Mouse (Mus musculus): ENCODE data around the gene Npc1l1.

Gene Npc1l1

DNA sequence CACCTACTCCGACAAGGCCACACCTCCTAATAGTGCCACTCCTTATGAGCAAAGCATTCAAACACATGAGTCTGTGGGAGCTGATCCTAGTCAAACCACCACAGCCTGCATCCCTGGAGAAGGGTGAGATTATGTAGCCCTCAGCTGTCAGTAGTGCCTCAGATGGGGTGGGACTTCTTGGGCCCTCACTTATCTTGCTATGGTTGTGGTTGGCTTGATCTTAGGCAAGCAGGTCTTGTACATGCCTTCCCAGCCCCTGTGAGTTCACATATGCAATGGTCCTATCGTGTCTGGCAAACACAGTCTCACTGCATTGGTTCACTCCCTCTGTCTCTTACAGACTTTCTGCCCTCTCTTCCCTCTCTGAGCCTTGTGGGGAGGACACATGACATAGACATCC is 22.9 kb downstream of the Npc1l1 start:
- DNase-seq (ENCODE audit: low spot score), result no peak

DNA sequence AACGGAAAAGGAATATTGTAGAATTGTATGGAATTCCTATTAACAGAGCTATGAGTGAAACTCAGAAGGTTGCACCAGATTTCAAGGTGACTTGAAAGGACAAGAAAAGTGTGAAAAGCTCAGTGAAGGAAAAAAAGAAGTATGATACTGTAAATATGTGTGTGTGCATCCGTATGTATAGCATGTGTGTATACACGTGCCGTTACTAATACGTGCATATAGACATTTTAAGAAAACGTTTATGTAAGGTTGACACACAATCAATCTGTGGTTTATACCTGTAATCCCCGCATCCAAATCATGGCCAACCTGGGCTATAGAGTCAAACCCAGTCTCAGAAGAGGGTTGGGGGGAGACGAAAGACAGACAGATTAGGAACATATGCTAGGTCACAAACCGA is 29.4 kb downstream of the Npc1l1 start:
- no peak for DNase-seq (ENCODE audit: low spot score)

GRCm38 (mm10) chr11:6200087-6200569 is 29.8 kb downstream of the Npc1l1 start, which contains the start of gene Nudcd3:
TSS of gene Nudcd3 (minus strand) at chr11:6200415.
- peak; percentile 73 for DNase-seq (ENCODE audit: low spot score)

- peak; percentile 6 for DNase-seq (ENCODE audit: low spot score)
Observed at GRCm38 (mm10) chr11:6199410-6200086, 30.4 kb downstream of the Npc1l1 start, which contains the start of gene A730071L15Rik. TSS of gene A730071L15Rik (plus strand) at chr11:6200029.

DNA sequence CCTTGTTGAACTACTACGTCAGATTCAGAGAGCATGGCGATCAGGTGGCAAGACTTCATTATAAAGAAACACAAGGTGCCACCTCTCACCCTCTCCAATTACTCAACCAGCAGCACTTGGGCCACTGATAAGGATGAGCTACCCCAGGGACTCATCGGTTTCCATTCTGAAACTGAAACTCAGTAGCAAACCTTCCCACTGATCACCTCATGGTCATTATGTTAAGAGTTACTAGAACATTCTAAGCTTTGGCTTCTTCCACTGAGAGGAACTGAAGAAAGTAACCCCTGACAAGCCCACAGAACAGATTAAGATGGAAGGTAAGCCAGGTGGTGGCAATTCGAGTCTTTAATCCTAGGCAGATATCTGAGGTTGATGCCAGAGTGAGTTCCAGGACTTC is 31.5 kb downstream of the Npc1l1 start:
- DNase-seq (ENCODE audit: low spot score), result no peak

DNA sequence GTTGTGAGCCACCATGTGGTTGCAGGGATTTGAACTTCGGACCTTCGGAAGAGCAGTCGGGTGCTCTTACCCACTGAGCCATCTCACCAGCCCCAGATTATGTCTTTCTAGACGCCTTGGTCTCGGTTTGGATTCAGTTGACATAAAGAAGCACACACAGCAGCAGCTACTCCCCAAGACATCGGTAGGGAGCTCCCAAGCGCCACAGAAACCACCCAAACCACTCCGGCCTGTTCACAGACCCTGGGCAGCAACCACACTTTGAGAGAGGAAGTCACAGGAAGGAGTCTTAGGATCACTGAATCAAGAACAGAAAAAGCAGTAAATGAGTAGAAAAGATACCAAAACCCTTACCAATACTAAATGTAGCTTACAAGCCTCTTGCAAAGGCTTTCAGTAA is 33.2 kb downstream of the Npc1l1 start:
- DNase-seq (ENCODE audit: low spot score), result no peak

DNA sequence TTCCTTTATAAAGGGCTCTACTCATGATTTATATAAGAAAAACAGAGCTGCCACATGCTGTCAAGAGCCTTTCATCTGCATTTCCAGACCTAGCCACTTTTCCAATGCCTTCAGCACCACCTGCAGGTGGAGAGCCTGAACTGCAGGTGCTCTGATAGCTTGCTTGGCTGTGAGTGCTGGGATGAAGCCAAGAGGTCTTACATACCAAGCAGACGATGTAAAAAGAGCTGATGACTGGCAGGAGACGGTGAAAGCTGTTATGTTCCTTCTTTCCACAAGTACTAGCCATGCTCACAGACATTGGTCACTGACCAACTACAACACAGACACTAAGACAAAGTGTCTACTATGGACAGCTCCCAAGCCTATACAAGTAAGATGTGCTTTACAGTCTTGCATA is 42.1 kb downstream of the Npc1l1 start:
- peak; percentile 62 for DNase-seq (ENCODE audit: low spot score)

DNA sequence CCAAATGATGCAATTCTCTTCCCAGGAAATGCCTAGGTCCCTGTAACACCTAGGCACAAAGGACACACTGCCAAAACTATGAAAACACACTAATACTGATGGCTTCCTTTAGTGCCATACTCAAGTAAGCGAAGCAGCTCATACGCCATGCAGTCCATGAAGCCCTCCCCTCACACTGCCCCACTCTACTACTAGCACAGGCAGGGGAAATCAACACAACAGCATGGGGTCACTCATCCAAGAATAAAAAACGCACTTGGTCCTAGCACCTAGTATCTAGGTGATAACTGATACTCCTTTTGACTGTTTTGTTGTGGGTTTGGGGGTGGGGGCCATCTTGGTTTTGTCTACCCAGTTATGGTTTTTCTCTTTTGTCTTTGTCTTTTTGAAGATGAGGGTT is 42.5 kb downstream of the Npc1l1 start:
- no peak for DNase-seq (ENCODE audit: low spot score)

GRCm38 (mm10) chr11:6184202-6184935 is 45.6 kb downstream of the Npc1l1 start:
- no peak for DNase-seq (ENCODE audit: low spot score)

DNA sequence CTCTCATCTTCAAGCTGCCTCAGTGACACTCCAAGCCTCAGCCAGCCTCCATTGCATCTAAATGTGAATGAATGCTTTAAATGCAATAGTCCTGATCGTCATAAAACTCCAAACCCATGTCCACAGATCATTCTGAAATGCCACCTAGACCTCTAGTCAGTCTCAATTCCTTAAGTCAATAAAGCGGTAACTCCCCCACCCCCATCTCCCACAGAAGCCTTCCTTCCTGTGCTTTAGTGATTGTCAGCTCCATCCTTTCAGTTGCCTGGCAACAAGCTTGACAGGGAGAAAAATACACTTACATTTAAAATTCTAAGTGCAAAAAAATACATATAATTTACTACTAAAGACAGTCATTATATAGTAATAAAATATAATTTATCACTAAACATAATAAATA is 46.7 kb downstream of the Npc1l1 start:
- no peak for DNase-seq (ENCODE audit: low spot score)

GRCm38 (mm10) chr11:6180811-6181399 is 49.0 kb downstream of the Npc1l1 start:
- no peak for DNase-seq (ENCODE audit: low spot score)

DNA sequence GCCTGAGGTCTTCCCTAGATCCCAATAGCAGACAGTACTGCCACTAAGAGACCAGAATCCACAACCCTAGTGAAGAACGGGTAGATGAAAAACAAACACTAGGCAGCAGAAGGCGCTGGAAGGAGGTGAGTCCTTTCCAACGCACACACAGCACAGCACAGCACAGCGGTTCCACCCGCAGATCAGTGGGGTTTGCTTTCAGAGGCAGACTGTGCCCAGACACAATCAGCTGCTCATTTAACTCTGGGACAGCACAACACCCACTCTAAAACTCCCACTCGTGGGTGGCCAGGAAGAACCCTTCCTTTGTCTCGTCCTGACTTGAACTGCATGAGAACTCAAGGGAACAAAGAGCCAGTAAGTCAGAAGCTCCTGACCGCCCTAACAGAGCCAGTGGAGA is 50.7 kb downstream of the Npc1l1 start:
- DNase-seq (ENCODE audit: low spot score), result no peak

GRCm38 (mm10) chr11:6178673-6179166 is 51.2 kb downstream of the Npc1l1 start:
- DNase-seq (ENCODE audit: low spot score), result no peak

- no peak for DNase-seq (ENCODE audit: low spot score)
Observed at GRCm38 (mm10) chr11:6177781-6178420, 52.0 kb downstream of the Npc1l1 start.

DNA sequence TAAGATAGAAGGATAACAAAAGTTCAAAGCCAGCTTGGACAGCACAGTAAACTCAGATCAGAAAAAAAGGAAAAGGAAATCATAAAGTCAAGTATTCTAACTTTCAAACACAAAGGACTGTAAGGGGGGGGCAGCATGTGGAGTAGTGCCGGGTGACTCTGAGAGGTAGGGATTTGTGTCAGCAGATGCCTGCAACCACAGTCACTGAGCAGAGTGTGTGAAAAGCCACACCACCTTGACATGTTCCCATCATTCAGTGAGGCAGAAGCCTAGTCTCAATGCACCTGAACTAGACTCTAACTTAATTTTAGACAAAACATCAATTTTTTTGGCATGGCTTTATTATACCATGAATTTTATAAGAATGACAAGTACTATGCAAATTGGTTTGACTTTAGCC is 54.4 kb downstream of the Npc1l1 start:
- no peak for DNase-seq (ENCODE audit: low spot score)

DNA sequence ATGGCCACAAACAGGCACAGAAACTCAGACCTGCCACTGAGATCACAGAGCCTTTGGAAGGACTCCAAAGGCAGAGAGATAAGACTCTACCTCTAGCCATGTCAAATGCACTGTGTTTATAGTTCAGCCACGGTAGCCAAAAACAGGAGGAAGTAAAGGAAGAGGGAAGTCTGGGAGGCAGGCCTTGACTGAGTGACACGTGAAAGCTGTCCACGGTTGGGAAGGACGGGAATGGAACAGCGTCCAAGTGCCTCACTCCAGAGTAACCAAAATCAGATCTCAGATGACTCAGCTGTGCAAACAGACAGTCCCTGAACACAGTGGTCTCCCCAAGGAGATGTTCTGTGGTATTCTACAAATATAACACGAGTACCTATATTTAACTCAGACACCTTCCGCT is 55.2 kb downstream of the Npc1l1 start:
- peak; percentile 24 for DNase-seq (ENCODE audit: low spot score)

DNA sequence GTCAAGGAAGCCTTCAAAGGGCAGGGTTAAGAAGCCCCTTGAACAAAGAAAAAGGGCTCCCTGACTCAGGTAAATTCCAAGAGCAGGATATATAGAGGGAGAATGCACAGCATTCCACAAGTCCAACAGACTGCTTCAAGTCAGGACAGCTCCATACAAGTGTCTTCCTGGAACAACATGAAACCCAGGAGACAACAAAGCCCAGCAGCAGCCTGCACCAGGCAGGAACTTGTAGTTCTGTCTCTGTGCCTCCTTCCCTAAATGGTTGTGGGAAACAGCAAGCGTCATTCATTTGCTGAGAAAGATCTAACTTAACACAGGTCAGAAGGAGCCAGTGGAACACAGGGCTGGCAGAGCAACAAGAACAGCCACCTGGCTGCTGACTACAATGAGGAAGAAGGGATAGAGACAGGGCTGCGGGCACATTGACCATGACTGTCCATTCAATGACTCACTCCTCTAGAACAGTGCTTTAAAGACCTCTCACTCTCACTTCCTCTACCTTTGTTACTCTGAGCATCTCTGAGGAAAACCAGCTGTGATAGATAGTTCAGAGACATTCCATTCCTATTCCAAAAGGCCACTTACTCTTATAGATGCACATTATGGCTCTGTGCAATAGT is 60.8 kb downstream of the Npc1l1 start:
- DNase-seq (ENCODE audit: low spot score), result no peak

DNA sequence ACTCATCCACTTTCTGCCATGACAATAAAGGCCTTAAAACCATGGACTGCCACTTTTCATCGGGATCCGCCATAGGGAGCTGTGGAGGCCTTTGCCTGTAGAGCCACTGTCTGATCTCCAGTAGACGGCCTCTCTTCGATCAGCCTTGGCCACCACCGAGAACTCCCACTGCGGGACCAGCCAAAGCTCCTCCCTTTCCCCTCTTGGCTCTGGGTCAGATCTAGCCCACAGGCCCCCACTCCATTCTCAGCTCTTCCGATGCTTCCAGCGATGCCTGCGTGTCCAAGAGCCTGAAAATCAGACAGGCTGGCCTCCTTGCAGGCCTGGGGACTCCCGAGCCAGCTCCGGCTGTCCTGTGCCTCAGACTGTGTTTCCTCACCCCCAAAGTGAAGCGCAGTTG is 63.6 kb downstream of the Npc1l1 start:
- DNase-seq (ENCODE audit: low spot score), result no peak

GRCm38 (mm10) chr11:6165391-6166081 is 64.4 kb downstream of the Npc1l1 start:
- no peak for DNase-seq (ENCODE audit: low spot score)

GRCm38 (mm10) chr11:6164781-6165180 is 65.2 kb downstream of the Npc1l1 start:
- DNase-seq (ENCODE audit: low spot score), result no peak

GRCm38 (mm10) chr11:6163706-6164105 is 66.2 kb downstream of the Npc1l1 start:
- DNase-seq (ENCODE audit: low spot score), result no peak

Measured in ovary, adult 18-20 months (tissue).